Mouse (Mus musculus) CH12.LX (cell line): ENCODE data around the gene Zmym1. TPM values are rescaled to one million over a fixed set of nuclear protein-coding genes. Genes with fewer than 3 reads are reported as not detected.

Source experiments
- DNase-seq: peaks from one replicate; pipeline ENCODE4 v3.0.0-alpha.2; 2013; ENCODE audit errors: extremely low read depth
- H3K27ac ChIP-seq: 2 replicates; pipeline ENCODE4 v1.5.1; 2012; ENCODE audit warnings: low read depth, mild to moderate bottlenecking, control low read depth, moderate library complexity; ENCODE audit not compliant: insufficient read depth
- H3K27me3 ChIP-seq: replicated peaks from 2 replicates; pipeline ENCODE3; 2012; ENCODE audit warnings: inconsistent platforms
- H3K36me3 ChIP-seq, 2 experiments: replicated peaks in 1 of 2; 2 replicates each; pipeline versions ENCODE3 to v1.6.1; 2012; ENCODE audit warnings: inconsistent platforms in 1 of 2, low read length in 1 of 2, mild to moderate bottlenecking in 1 of 2, mixed read lengths in 1 of 2, moderate library complexity in 1 of 2; ENCODE audit not compliant: control insufficient read depth in 1 of 2, insufficient read depth in 1 of 2
- H3K4me1 ChIP-seq, 2 experiments: 2 replicates each; pipeline ENCODE4 v1.6.1; 2012; ENCODE audit warnings: inconsistent platforms in 1 of 2, moderate library complexity in 1 of 2; ENCODE audit not compliant: insufficient read depth in 2 of 2, control insufficient read depth in 1 of 2
- H3K4me2 ChIP-seq: 2 replicates; pipeline ENCODE4 v1.6.1; 2012; ENCODE audit warnings: low read depth, mild to moderate bottlenecking, control low read depth; ENCODE audit not compliant: poor library complexity, insufficient read depth, severe bottlenecking
- H3K4me3 ChIP-seq, 3 experiments: fragments of 150-350 bp in 1 of 3; sonication (generic) in 1 of 3; replicated peaks in 1 of 3; 2 replicates each; pipeline versions ENCODE3 to v1.5.1; 2011 to 2012; ENCODE audit warnings: low read depth in 2 of 3, low read length in 2 of 3, mild to moderate bottlenecking in 2 of 3, moderate library complexity in 2 of 3, control low read depth in 1 of 3, improper control_type of control experiment in 1 of 3, inconsistent platforms in 1 of 3, mixed read lengths in 1 of 3; ENCODE audit not compliant: poor library complexity in 1 of 3
- H3K79me2 ChIP-seq: replicated peaks from 2 replicates; pipeline ENCODE4 v1.6.1; 2012; ENCODE audit warnings: mild to moderate bottlenecking, moderate library complexity; ENCODE audit not compliant: control insufficient read depth, poor library complexity, insufficient read depth, severe bottlenecking; ENCODE audit errors: extremely low read depth
- H3K9ac ChIP-seq: 2 replicates; pipeline ENCODE4 v1.6.1; 2012; ENCODE audit warnings: low read depth, mild to moderate bottlenecking, control low read depth, moderate library complexity; ENCODE audit not compliant: insufficient read depth
- H3K9me3 ChIP-seq: replicated peaks from 2 replicates; pipeline ENCODE3; 2012; ENCODE audit warnings: low read length, inconsistent platforms, mixed read lengths
- BHLHE40 ChIP-seq: IDR thresholded peaks from 2 replicates; pipeline ENCODE4 v1.6.1; 2011; ENCODE audit warnings: mild to moderate bottlenecking, low read depth, low read length, improper control_type of control experiment
- CHD1 ChIP-seq: IDR thresholded peaks from 2 replicates; pipeline ENCODE4 v1.6.1; 2012; ENCODE audit warnings: low read depth, low read length, improper control_type of control experiment, inconsistent platforms
- CHD2 ChIP-seq: IDR thresholded peaks from 2 replicates; pipeline ENCODE4 v1.6.1; 2011; ENCODE audit warnings: low read length, improper control_type of control experiment
- E2F4 ChIP-seq: IDR thresholded peaks from 2 replicates; pipeline ENCODE4 v1.6.1; 2011; ENCODE audit warnings: low read depth, low read length, improper control_type of control experiment; ENCODE audit not compliant: insufficient replicate concordance
- EP300 ChIP-seq: IDR thresholded peaks from 2 replicates; pipeline ENCODE4 v1.6.1; 2011; ENCODE audit warnings: low read length, improper control_type of control experiment
- ETS1 ChIP-seq: conservative IDR thresholded peaks from 2 replicates; pipeline ENCODE4 v1.6.1; 2012; ENCODE audit warnings: low read depth, mild to moderate bottlenecking, inconsistent platforms, low read length, improper control_type of control experiment, moderate library complexity
- IRF4 ChIP-seq: IDR thresholded peaks from 2 replicates; pipeline ENCODE4 v1.6.1; 2014; ENCODE audit warnings: low read depth, mild to moderate bottlenecking, inconsistent platforms, low read length, improper control_type of control experiment
- JUN ChIP-seq: IDR thresholded peaks from 2 replicates; pipeline ENCODE4 v1.6.1; 2011; ENCODE audit warnings: low read depth, mild to moderate bottlenecking, low read length, improper control_type of control experiment, moderate library complexity; ENCODE audit not compliant: insufficient read depth
- JUND ChIP-seq: conservative IDR thresholded peaks from 2 replicates; pipeline ENCODE4 v1.6.1; 2011; ENCODE audit warnings: low read depth, low read length, improper control_type of control experiment
- KAT2A ChIP-seq: IDR thresholded peaks from 2 replicates; pipeline ENCODE4 v1.6.1; 2012; ENCODE audit warnings: low read length, improper control_type of control experiment, inconsistent platforms; ENCODE audit not compliant: insufficient replicate concordance
- MAX ChIP-seq: IDR thresholded peaks from 2 replicates; pipeline ENCODE4 v1.6.1; 2011; ENCODE audit warnings: low read length, improper control_type of control experiment
- MEF2A ChIP-seq: IDR thresholded peaks from 2 replicates; pipeline ENCODE4 v1.6.1; 2014; ENCODE audit warnings: low read depth, mild to moderate bottlenecking, inconsistent platforms, low read length, improper control_type of control experiment, borderline replicate concordance
- MXI1 ChIP-seq: IDR thresholded peaks from 2 replicates; pipeline ENCODE4 v1.6.1; 2011; ENCODE audit warnings: mild to moderate bottlenecking, low read depth, low read length, improper control_type of control experiment
- NELFE ChIP-seq: IDR thresholded peaks from 2 replicates; pipeline ENCODE4 v1.6.1; 2011; ENCODE audit warnings: low read depth, low read length, improper control_type of control experiment
- NRF1 ChIP-seq: IDR thresholded peaks from 2 replicates; pipeline ENCODE4 v1.6.1; 2014; ENCODE audit warnings: low read depth, mild to moderate bottlenecking, inconsistent platforms, low read length, improper control_type of control experiment, moderate library complexity
- RAD21 ChIP-seq: IDR thresholded peaks from 2 replicates; pipeline ENCODE4 v1.6.1; 2011; ENCODE audit warnings: low read depth, mild to moderate bottlenecking, low read length, improper control_type of control experiment, moderate library complexity
- RCOR1 ChIP-seq: conservative IDR thresholded peaks from 2 replicates; pipeline ENCODE4 v1.6.1; 2012; ENCODE audit warnings: low read depth, mild to moderate bottlenecking, inconsistent platforms, low read length, improper control_type of control experiment
- SIN3A ChIP-seq: IDR thresholded peaks from 2 replicates; pipeline ENCODE4 v1.6.1; 2012; ENCODE audit warnings: low read length, improper control_type of control experiment, inconsistent platforms
- TCF12 ChIP-seq: IDR thresholded peaks from 2 replicates; pipeline ENCODE4 v1.6.1; 2014; ENCODE audit warnings: low read depth, mild to moderate bottlenecking, inconsistent platforms, low read length, improper control_type of control experiment
- UBTF ChIP-seq: IDR thresholded peaks from 2 replicates; pipeline ENCODE4 v1.6.1; 2012; ENCODE audit warnings: low read depth, mild to moderate bottlenecking, inconsistent platforms, low read length, improper control_type of control experiment, moderate library complexity
- USF1 ChIP-seq: IDR thresholded peaks from 2 replicates; pipeline ENCODE4 v1.6.1; 2014; ENCODE audit warnings: low read depth, mild to moderate bottlenecking, inconsistent platforms, low read length, improper control_type of control experiment
- ZKSCAN1 ChIP-seq: IDR thresholded peaks from 2 replicates; pipeline ENCODE4 v1.6.1; 2012; ENCODE audit warnings: low read depth, inconsistent platforms, low read length, improper control_type of control experiment, borderline replicate concordance
- ZMIZ1 ChIP-seq: IDR thresholded peaks from 2 replicates; pipeline ENCODE4 v1.6.1; 2012; ENCODE audit warnings: low read depth, mild to moderate bottlenecking, inconsistent platforms, low read length, improper control_type of control experiment
- ZNF384 ChIP-seq: IDR thresholded peaks from 2 replicates; pipeline ENCODE4 v1.6.1; 2012; ENCODE audit warnings: low read depth, low read length, improper control_type of control experiment, inconsistent platforms
- dilution Hi-C: fragments of 300-500 bp; cut with MboI; formaldehyde crosslinking; loops from 2 replicates; pipeline ENCODE4 v1.14.3; 2020; ENCODE audit warnings: low sequenced_read_pairs; ENCODE audit not compliant: extremely low pct_unique_long_range_greater_than_20kb, extremely low pct_ligation_motif_present
- in situ Hi-C: fragments of 300-500 bp; cut with MboI; formaldehyde crosslinking; loops from 3 replicates; pipeline ENCODE4 v1.14.3; 2019; ENCODE audit warnings: low sequenced_read_pairs, low pct_ligation_motif_present, low pct_unique_long_range_greater_than_20kb, mixed read lengths
- polyA plus RNA-seq: library from polyadenylated mRNA; unstranded; fragments of >175 nt; gene quantifications from 2 replicates; pipeline ENCODE4 v1.2.1, GENCODE M21; 2012; ENCODE audit warnings: low read depth; ENCODE audit not compliant: insufficient read length
- total RNA-seq, 2 experiments: library from RNA; depleted of rRNA; stranded (reverse); fragments of 300-350 nt in 1 of 2; fragments of >200 nt in 1 of 2; gene quantifications; 2 replicates each; pipeline ENCODE4 v1.2.3; 2012 to 2014

Zmym1 gene
- total and polyA plus RNA-seq, 3 experiments, result 9.5 to 25.0 (median 20.4) TPM

DNA sequence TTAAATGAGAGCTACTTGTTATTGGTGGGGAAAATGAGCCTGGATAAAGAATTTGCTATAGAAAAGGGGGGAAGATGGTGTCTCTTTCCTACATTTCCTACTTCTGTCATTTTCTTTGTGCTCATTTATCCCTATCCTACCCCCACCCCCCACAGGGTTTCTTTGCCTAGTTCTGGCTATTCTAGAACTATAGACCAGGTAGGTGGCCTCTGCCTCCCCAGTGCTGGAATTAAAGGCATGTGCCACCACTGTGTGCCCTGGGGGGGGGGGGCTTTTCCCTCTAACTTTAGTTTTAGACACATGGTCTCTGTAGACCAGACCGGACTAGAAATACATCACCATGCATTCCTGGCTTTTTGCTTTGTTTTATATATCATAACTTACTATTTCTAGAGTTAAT lies 36.7 kb downstream of the Zmym1 start:
- no peak for DNase-seq
- dilution Hi-C loops (no loop called here), in situ Hi-C loops (no loop called here)
- H3K4me3 ChIP-seq, result peak overlapping the region; percentile 82 to 93 (median 90)
- peaks cover 45 to 65% of the 10 kb centered on the region in 2 experiments for H3K36me3 ChIP-seq
- peak overlapping the region; percentile 100 for H3K9ac ChIP-seq
- H3K27ac ChIP-seq, result no peak overlapping the region
- no peaks in the 10 kb centered on the region for H3K27me3 ChIP-seq
- no peaks in the 10 kb centered on the region for H3K9me3 ChIP-seq
- H3K4me2 ChIP-seq, result peak overlapping the region; percentile 99
- H3K79me2 ChIP-seq, result peaks cover 72% of the 10 kb centered on the region
- TF ChIP-seq EP300 (no peak), MAX (no peak), JUN (no peak), ZNF384 (no peak)
- H3K4me1 ChIP-seq, result peaks cover 10 to 38% of the 10 kb centered on the region in 2 experiments; a peak in 3 of 4 replicates

DNA sequence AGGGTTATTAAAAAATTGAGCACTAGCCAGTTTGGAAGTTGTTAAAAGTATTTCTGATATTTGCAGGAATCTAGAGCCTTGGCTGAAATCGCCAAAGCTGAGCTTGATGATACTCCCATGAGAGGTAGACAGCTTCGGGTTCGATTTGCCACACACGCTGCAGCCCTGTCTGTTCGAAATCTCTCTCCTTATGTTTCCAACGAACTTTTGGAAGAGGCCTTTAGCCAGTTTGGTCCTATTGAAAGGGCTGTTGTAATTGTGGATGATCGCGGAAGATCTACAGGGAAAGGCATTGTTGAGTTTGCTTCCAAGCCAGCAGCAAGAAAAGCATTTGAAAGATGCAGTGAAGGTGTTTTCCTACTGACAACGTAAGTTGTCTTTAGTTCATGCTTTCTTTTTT lies 37.8 kb downstream of the Zmym1 start:
- Histone ChIP-seq H3K4me1 (peaks cover 10 to 32% of the 10 kb centered on the region in 2 experiments; a peak in 3 of 4 replicates), H3K4me3 (peak overlapping the region; percentile 82 to 93 (median 90)), H3K27me3 (no peaks in the 10 kb centered on the region), H3K36me3 (peaks cover 40 to 55% of the 10 kb centered on the region in 2 experiments), H3K9ac (peak overlapping the region; percentile 100), H3K4me2 (peak overlapping the region; percentile 99), H3K27ac (no peak overlapping the region), H3K9me3 (no peaks in the 10 kb centered on the region), H3K79me2 (peaks cover 68% of the 10 kb centered on the region)
- DNase-seq, result no peak
- dilution Hi-C loops, result no loop called here
- in situ Hi-C loops, result no loop called here
- TF ChIP-seq RCOR1 (no peak), MXI1 (no peak), SIN3A (peak; percentile 80; the same call in 1 of the 2 replicates), ETS1 (no peak)

DNA sequence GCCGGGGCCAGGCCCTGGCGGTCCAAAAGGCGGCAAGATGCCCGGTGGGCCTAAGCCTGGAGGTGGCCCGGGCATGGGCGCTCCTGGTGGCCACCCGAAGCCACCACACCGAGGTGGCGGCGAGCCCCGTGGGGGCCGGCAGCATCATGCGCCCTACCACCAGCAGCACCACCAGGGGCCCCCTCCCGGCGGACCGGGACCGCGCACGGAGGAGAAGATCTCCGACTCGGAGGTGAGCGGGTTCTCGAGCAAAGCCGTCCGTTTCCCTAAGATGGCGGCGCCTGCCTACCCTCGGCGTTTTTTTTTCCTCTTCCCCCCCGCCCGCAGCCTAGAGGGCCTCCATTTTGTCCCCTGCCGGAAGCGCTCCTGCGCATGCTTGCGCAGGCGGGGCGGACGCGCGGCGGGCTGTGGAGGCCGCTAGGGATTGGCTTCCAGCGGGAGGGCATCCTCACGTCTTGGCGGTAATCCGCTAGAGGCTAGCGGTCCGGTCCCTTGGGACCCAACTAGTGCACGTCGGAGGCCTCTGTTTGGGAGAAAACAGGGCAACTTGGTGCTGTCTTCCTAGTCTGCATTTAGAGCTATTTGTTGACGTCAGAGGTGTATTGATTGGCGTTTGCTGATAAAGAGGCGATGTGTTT lies 38.8 kb downstream of the Zmym1 start:
- no peaks in the 10 kb centered on the region for H3K27me3 ChIP-seq
- no peaks in the 10 kb centered on the region for H3K9me3 ChIP-seq
- H3K4me3 ChIP-seq, result peak overlapping the region; percentile 82 to 93 (median 90)
- DNase-seq, result peak; percentile 90
- H3K36me3 ChIP-seq, result peaks cover 30 to 44% of the 10 kb centered on the region in 2 experiments
- peaks cover 8 to 27% of the 10 kb centered on the region in 2 experiments; a peak in 3 of 4 replicates for H3K4me1 ChIP-seq
- H3K9ac ChIP-seq, result peak overlapping the region; percentile 100
- H3K4me2 ChIP-seq, result no peak overlapping the region
- H3K79me2 ChIP-seq, result peaks cover 57% of the 10 kb centered on the region
- peak overlapping the region; percentile 92 for H3K27ac ChIP-seq
- dilution Hi-C loops (no loop called here), in situ Hi-C loops (no loop called here)
- no peak for TF ChIP-seq ZMIZ1
- TF ChIP-seq RAD21, result no peak
- TF ChIP-seq ZKSCAN1, result no peak
- no peak for TF ChIP-seq JUND
- TF ChIP-seq ETS1, result no peak
- TF ChIP-seq TCF12, result no peak
- no peak for TF ChIP-seq BHLHE40
- TF ChIP-seq MEF2A, result no peak
- no peak for TF ChIP-seq USF1
- TF ChIP-seq CHD2, result no peak
- TF ChIP-seq E2F4, result no peak
- no peak for TF ChIP-seq NELFE
- 0 out of 2 replicates have a peak, but pooled peaks have one; percentile 33 for TF ChIP-seq IRF4
- no peak for TF ChIP-seq RCOR1
- peak; percentile 90 for TF ChIP-seq NRF1
- TF ChIP-seq ZNF384, result peak; percentile 93
- no peak for TF ChIP-seq KAT2A
- TF ChIP-seq CHD1, result no peak
- TF ChIP-seq UBTF, result peak; percentile 73; the same call in 1 of the 2 replicates
